Mouse (Mus musculus) cerebellum, adult 18-20 months (tissue): ENCODE measurements around the gene Gm28827.
"Not testable (repeated sequence)": the region's sequence is repeated elsewhere in the genome, so short reads cannot be mapped to it uniquely, and the experiment has no call there.

Experiments
- DNase-seq, 2 experiments: peaks; one replicate each; pipeline ENCODE4 v3.0.0; 2021

Gene Gm28827

DNA sequence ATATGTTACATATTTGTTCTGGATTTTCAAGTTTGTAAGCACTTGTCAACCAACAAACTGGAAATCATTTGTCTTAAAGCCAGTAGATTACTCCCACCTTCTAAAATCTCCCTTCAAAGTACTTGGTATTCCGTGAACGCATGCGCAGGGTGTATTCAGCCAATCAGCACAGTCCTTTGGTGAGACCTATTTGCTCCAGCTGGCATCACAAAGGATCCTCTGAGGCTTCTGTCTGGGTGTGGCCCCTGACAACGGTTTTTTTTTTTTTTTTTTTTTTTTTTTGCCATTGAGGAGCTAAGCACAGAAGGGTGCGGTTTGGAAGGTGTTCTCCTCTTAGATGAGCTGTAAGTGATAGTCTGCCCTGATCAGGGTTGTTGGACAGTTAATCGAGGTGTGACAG lies at the start of gene Gm28827:
Gene Gm28827, plus strand, starts transcription at position 301 of the 400 bp plus-strand sequence.
- not testable (repeated sequence) for DNase-seq
